Mouse (Mus musculus): ENCODE data around the gene Srp14.

DNA sequence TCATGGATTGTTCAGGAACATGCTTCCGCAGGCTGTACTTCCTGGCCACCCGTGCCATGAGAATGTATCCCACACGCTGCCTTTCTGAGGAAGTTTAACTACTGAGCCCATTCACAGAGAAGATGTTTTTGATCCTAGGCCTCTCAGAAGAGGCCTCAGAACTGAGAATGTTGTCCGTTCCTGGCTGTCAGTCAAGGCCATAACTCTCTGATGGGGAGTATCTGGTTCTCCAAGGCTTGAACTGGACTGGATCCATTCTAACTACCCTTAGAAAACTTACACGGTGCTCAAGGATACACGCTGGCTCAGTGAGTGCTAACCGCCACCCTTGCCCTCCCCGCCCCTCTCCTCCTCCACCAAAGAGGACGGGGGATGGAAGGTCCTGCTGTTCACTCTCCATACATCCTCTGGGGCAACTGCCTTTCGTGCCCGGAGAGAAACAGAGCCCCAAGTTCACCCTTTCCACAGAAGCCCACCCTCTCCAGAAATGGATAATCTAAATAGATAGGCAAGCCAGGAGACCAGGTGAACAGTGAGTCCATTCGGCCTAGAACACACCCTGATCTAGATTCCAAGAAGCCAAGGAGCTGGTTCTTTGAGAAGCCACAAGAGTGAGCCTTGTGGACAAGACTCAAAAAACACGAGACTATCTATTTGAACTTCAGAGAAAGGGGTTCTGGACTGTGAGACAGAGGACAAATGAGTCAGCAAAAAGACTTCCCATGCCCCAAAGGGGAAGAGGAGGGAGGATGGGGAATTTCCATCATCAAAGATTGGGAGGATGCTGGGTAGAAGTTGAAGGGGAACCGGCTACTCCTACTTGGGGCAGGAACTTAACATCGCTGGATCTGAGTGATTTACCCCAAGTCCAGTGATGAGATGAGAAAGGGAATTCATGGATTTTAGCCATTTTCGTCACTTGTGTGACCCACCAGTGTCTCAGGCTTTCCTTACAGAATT, 33.2 kb upstream of the Srp14 start:
- TF ChIP-seq POLR2A (IDR thresholded peaks at IDR 0.05; ENCODE audit: low read depth, low read length) (no peak), CTCF (IDR thresholded peaks at IDR 0.05; ENCODE audit: borderline replicate concordance, insufficient read depth, low read length) (no peak)
